Mouse (Mus musculus): ENCODE data around the gene Gm10300.

GRCm38 (mm10) chr4:132039521-132039920 lies 35.0 kb upstream of the Gm10300 start:
- no peak for TF ChIP-seq CTCF (IDR thresholded peaks at IDR 0.05)
- no peak for TF ChIP-seq POLR2A (IDR thresholded peaks at IDR 0.05; ENCODE audit: insufficient read depth, low read depth, low read length)

Measured in heart, adult 2 months (tissue).